Mouse (Mus musculus): Measurements from ENCODE around the gene Pak1ip1. TPM values are rescaled to one million over a fixed set of nuclear protein-coding genes. Genes with fewer than 3 reads are reported as not detected.
"Not testable (repeated sequence)": the region's sequence is repeated elsewhere in the genome, so short reads cannot be mapped to it uniquely, and the experiment has no call there.

Pak1ip1 gene
- total RNA-seq (2014; fragmentation: Nextera tagmentation): 71.9 and 77.4 TPM in 2 replicates
- 139 and 140 TPM in 2 replicates for total RNA-seq (2017)

- peak; percentile 95 for ATAC-seq (replicated peaks; ENCODE audit: low FRiP score, low TSS enrichment, poor library complexity, severe bottlenecking)
Observed at GRCm38 (mm10) chr13:41000926-41001639, at the start of gene Pak1ip1. Gene Pak1ip1 (plus strand): TSS chr13:41001023.

GRCm38 (mm10) chr13:40951386-40951976 is 49.3 kb upstream of the Pak1ip1 start:
- ATAC-seq (replicated peaks; ENCODE audit: low FRiP score, low TSS enrichment, poor library complexity, severe bottlenecking): no peak

- no peak for ATAC-seq (replicated peaks; ENCODE audit: low FRiP score, low TSS enrichment, poor library complexity, severe bottlenecking)
Observed at GRCm38 (mm10) chr13:40953231-40953630, 47.6 kb upstream of the Pak1ip1 start.

GRCm38 (mm10) chr13:40955773-40956172 is 45.0 kb upstream of the Pak1ip1 start:
- ATAC-seq (replicated peaks; ENCODE audit: low FRiP score, low TSS enrichment, poor library complexity, severe bottlenecking): no peak

GRCm38 (mm10) chr13:40967609-40968008 is 33.2 kb upstream of the Pak1ip1 start:
- no peak for ATAC-seq (replicated peaks; ENCODE audit: low FRiP score, low TSS enrichment, poor library complexity, severe bottlenecking)

- ATAC-seq (replicated peaks; ENCODE audit: low FRiP score, low TSS enrichment, poor library complexity, severe bottlenecking): no peak
Observed at GRCm38 (mm10) chr13:40968564-40968963, 32.3 kb upstream of the Pak1ip1 start.

- ATAC-seq (replicated peaks; ENCODE audit: low FRiP score, low TSS enrichment, poor library complexity, severe bottlenecking): no peak
Observed at GRCm38 (mm10) chr13:40969761-40970390, 30.9 kb upstream of the Pak1ip1 start.

GRCm38 (mm10) chr13:40971261-40971660 is 29.6 kb upstream of the Pak1ip1 start:
- no peak for ATAC-seq (replicated peaks; ENCODE audit: low FRiP score, low TSS enrichment, poor library complexity, severe bottlenecking)

- no peak for ATAC-seq (replicated peaks; ENCODE audit: low FRiP score, low TSS enrichment, poor library complexity, severe bottlenecking)
Observed at GRCm38 (mm10) chr13:40971831-40972230, 29.0 kb upstream of the Pak1ip1 start.

GRCm38 (mm10) chr13:40972976-40973375 is 27.8 kb upstream of the Pak1ip1 start:
- ATAC-seq (replicated peaks; ENCODE audit: low FRiP score, low TSS enrichment, poor library complexity, severe bottlenecking): no peak

- ATAC-seq (replicated peaks; ENCODE audit: low FRiP score, low TSS enrichment, poor library complexity, severe bottlenecking): peak; percentile 87
Observed at GRCm38 (mm10) chr13:40977609-40978008, 23.2 kb upstream of the Pak1ip1 start.

GRCm38 (mm10) chr13:40978652-40979051 is 22.2 kb upstream of the Pak1ip1 start:
- ATAC-seq (replicated peaks; ENCODE audit: low FRiP score, low TSS enrichment, poor library complexity, severe bottlenecking): no peak

- ATAC-seq (replicated peaks; ENCODE audit: low FRiP score, low TSS enrichment, poor library complexity, severe bottlenecking): no peak
Observed at GRCm38 (mm10) chr13:40979321-40979720, 21.5 kb upstream of the Pak1ip1 start.

- ATAC-seq (replicated peaks; ENCODE audit: low FRiP score, low TSS enrichment, poor library complexity, severe bottlenecking): no peak
Observed at GRCm38 (mm10) chr13:40982759-40983158, 18.1 kb upstream of the Pak1ip1 start.

GRCm38 (mm10) chr13:40986081-40986480 is 14.7 kb upstream of the Pak1ip1 start:
- no peak for ATAC-seq (replicated peaks; ENCODE audit: low FRiP score, low TSS enrichment, poor library complexity, severe bottlenecking)

- ATAC-seq (replicated peaks; ENCODE audit: low FRiP score, low TSS enrichment, poor library complexity, severe bottlenecking): not testable (repeated sequence)
Observed at GRCm38 (mm10) chr13:40987608-40988303, 13.1 kb upstream of the Pak1ip1 start.

- ATAC-seq (replicated peaks; ENCODE audit: low FRiP score, low TSS enrichment, poor library complexity, severe bottlenecking): peak; percentile 59
Observed at GRCm38 (mm10) chr13:40988418-40988817, 12.4 kb upstream of the Pak1ip1 start.

GRCm38 (mm10) chr13:40994487-40995263 is 6.1 kb upstream of the Pak1ip1 start:
- ATAC-seq (replicated peaks; ENCODE audit: low FRiP score, low TSS enrichment, poor library complexity, severe bottlenecking): no peak

- ATAC-seq (replicated peaks; ENCODE audit: low FRiP score, low TSS enrichment, poor library complexity, severe bottlenecking): not testable (repeated sequence)
Observed at GRCm38 (mm10) chr13:40998537-40998936, 2.3 kb upstream of the Pak1ip1 start.
